Comparison of ENCODE assay signal across 14 mouse cellular contexts in the genomic region with DNA sequence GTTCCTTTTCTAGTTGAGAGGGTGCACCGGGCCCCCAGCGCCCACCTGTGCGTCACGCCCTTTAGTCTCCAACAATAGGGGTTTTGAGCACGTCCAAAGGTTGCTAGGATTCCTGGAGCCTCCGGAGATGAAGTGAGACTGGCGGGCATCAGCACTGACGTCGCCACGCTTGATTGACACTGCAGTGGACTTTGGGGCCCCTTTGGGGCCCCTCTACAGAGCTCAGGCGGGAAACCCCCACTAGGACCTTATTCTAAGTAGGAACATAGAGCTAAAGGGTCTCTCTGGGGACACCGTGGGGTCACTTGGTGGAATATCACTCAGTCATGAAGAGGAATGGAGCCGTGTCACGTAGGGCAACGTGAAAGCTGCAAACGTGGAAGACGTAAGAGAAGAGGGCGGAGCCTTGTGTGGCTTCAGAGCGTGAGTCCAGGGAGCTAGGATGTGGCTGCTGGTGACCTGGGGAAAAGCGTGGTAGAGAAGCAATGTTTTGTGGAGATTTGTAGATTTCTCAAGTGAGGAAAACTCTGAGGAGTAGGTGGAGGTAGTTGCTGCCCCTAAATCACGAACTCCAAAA.
DNase-seq lines count a peak whose midpoint lies in the region; ATAC-seq lines count a peak whose summit lies in the region.
"Had no signal": no experiment of that assay in that cellular context is flagged by ENCODE, and none has a peak within 500 bp of the region (broad histone marks: within the 10 kb centered on the region; RNA-seq: fewer than 3 reads in every experiment).

No protein-coding gene starts in this region.

- peaks cover 2% of the 10 kb centered on the region; the same call in 1 of the 2 replicates for H3K4me1 ChIP-seq in hindbrain, embryonic 11.5 days (replicated peaks; ENCODE audit: control insufficient read depth, insufficient read depth, low read length)
- peaks cover 20% of the 10 kb centered on the region for H3K4me1 ChIP-seq in hindbrain, embryonic 12.5 days
- H3K4me1 ChIP-seq in embryonic facial prominence, embryonic 11.5 days (ENCODE audit: control insufficient read depth, insufficient read depth, low read length): peaks cover 3% of the 10 kb centered on the region; the same call in 1 of the 2 replicates
- H3K4me1 ChIP-seq in neural tube, embryonic 15.5 days: peaks cover 32% of the 10 kb centered on the region

- no peak overlapping the region for H3K4me3 ChIP-seq in hindbrain, embryonic 11.5 days (ENCODE audit: low read depth, low read length)
- no peak overlapping the region for H3K4me3 ChIP-seq in hindbrain, embryonic 12.5 days
- no peak overlapping the region for H3K4me3 ChIP-seq in embryonic facial prominence, embryonic 11.5 days (ENCODE audit: low read depth, low read length)
- no peak overlapping the region for H3K4me3 ChIP-seq in neural tube, embryonic 15.5 days (replicated peaks)
- H3K4me3 ChIP-seq: layer of hippocampus, adult 2 months had no signal

- ATAC-seq in hindbrain, embryonic 11.5 days (ENCODE audit: low FRiP score): no peak
- no peak for ATAC-seq in hindbrain, embryonic 12.5 days (ENCODE audit: low FRiP score)
- ATAC-seq in embryonic facial prominence, embryonic 11.5 days (replicated peaks; ENCODE audit: insufficient number of reproducible peaks, low FRiP score, low TSS enrichment, low read depth): no peak
- ATAC-seq in neural tube, embryonic 15.5 days (ENCODE audit: low FRiP score): no peak
- ATAC-seq: inflammation-experienced regulatory T-cells, adult 6 months had no signal

- no peaks in the 10 kb centered on the region for H3K36me3 ChIP-seq in hindbrain, embryonic 11.5 days (ENCODE audit: control insufficient read depth, insufficient read depth, low read length)
- H3K36me3 ChIP-seq in hindbrain, embryonic 12.5 days: no peaks in the 10 kb centered on the region
- H3K36me3 ChIP-seq in embryonic facial prominence, embryonic 11.5 days (replicated peaks; ENCODE audit: control insufficient read depth, insufficient read depth, low read depth, low read length): no peaks in the 10 kb centered on the region
- no peaks in the 10 kb centered on the region for H3K36me3 ChIP-seq in neural tube, embryonic 15.5 days

- H3K9me3 ChIP-seq in hindbrain, embryonic 11.5 days (ENCODE audit: control insufficient read depth, low read length): no peaks in the 10 kb centered on the region
- no peaks in the 10 kb centered on the region for H3K9me3 ChIP-seq in hindbrain, embryonic 12.5 days (replicated peaks)
- H3K9me3 ChIP-seq in embryonic facial prominence, embryonic 11.5 days (replicated peaks; ENCODE audit: control insufficient read depth, low read length): no peaks in the 10 kb centered on the region
- no peaks in the 10 kb centered on the region for H3K9me3 ChIP-seq in neural tube, embryonic 15.5 days (replicated peaks)

- 20% methylated on average over 21 of the region's 21 CpGs for WGBS in hindbrain, embryonic 11.5 days
- 23% methylated on average over 21 of the region's 21 CpGs for WGBS in hindbrain, embryonic 12.5 days
- 19% methylated on average over 21 of the region's 21 CpGs for WGBS in embryonic facial prominence, embryonic 11.5 days
- 30% methylated on average over 21 of the region's 21 CpGs for WGBS in neural tube, embryonic 15.5 days

- peak; percentile 22 for DNase-seq in hindbrain, embryonic 11.5 days (ENCODE audit: low spot score)
- peak; percentile 20 for DNase-seq in retina, postnatal 1 day
- no peak for DNase-seq in retina, embryonic 14.5 days (ENCODE audit: low spot score)
- peak; percentile 26 for DNase-seq in embryonic facial prominence, embryonic 11.5 days (ENCODE audit: low spot score)
- no peak for DNase-seq in lung, adult 18-20 months
- DNase-seq: adrenal gland, postnatal 10 days; cerebellum, adult 9-11 months; liver; lung, embryonic 14.5 days; thymus, postnatal 25 days had no signal

- no peak overlapping the region for H3K9ac ChIP-seq in hindbrain, embryonic 11.5 days (ENCODE audit: low read depth, low read length)
- H3K9ac ChIP-seq in hindbrain, embryonic 12.5 days: no peak overlapping the region
- H3K9ac ChIP-seq in embryonic facial prominence, embryonic 11.5 days (replicated peaks; ENCODE audit: low read length): no peak overlapping the region
- no peak overlapping the region for H3K9ac ChIP-seq in neural tube, embryonic 15.5 days (replicated peaks)
- H3K9ac ChIP-seq: lung, embryonic 14.5 days had no signal

- H3K27me3 ChIP-seq in hindbrain, embryonic 11.5 days (ENCODE audit: control insufficient read depth, insufficient read depth, low read length): no peaks in the 10 kb centered on the region
- peaks cover 7% of the 10 kb centered on the region for H3K27me3 ChIP-seq in hindbrain, embryonic 12.5 days
- H3K27me3 ChIP-seq in embryonic facial prominence, embryonic 11.5 days (ENCODE audit: control insufficient read depth, insufficient read depth, low read length): no peaks in the 10 kb centered on the region; the same call in 1 of the 2 replicates
- no peaks in the 10 kb centered on the region for H3K27me3 ChIP-seq in neural tube, embryonic 15.5 days (replicated peaks)

- no peak overlapping the region for H3K27ac ChIP-seq in hindbrain, embryonic 11.5 days (ENCODE audit: low read depth, low read length)
- no peak overlapping the region for H3K27ac ChIP-seq in hindbrain, embryonic 12.5 days
- peak overlapping the region; percentile 58; the same call in 1 of the 2 replicates for H3K27ac ChIP-seq in embryonic facial prominence, embryonic 11.5 days (replicated peaks; ENCODE audit: low read depth, low read length)
- H3K27ac ChIP-seq in neural tube, embryonic 15.5 days (replicated peaks): peak overlapping the region; percentile 48; the same call in 1 of the 2 replicates
- H3K27ac ChIP-seq: layer of hippocampus, adult 2 months had no signal

- H3K4me2 ChIP-seq in hindbrain, embryonic 11.5 days (replicated peaks; ENCODE audit: low read depth, low read length): no peak overlapping the region
- no peak overlapping the region for H3K4me2 ChIP-seq in hindbrain, embryonic 12.5 days (replicated peaks)
- H3K4me2 ChIP-seq in embryonic facial prominence, embryonic 11.5 days (ENCODE audit: low read depth, low read length): no peak overlapping the region
- no peak overlapping the region for H3K4me2 ChIP-seq in neural tube, embryonic 15.5 days
- H3K4me2 ChIP-seq: lung, embryonic 14.5 days had no signal

Comparison
In these comparisons a context has a peak if more than half of its experiments do, and no peak if none do; other contexts are left out.
1. DNase-seq: peak in hindbrain, embryonic 11.5 days (single experiment), retina, postnatal 1 day (single experiment) and embryonic facial prominence, embryonic 11.5 days (single experiment); none in retina, embryonic 14.5 days (single experiment) and lung, adult 18-20 months (0 of 2).
2. H3K27ac ChIP-seq: peak in embryonic facial prominence, embryonic 11.5 days (single experiment) and neural tube, embryonic 15.5 days (single experiment); none in hindbrain, embryonic 11.5 days (single experiment) and hindbrain, embryonic 12.5 days (single experiment).